Mouse (Mus musculus): ENCODE measurements around the gene Gm49387. TPM values are rescaled to one million over a fixed set of nuclear protein-coding genes. Genes with fewer than 3 reads are reported as not detected.

The Gm49387 gene
- total and polyA plus RNA-seq, 3 experiments, result not detected

- Histone ChIP-seq H3K4me3 (ENCODE audit: low read depth, low read length) (no peak overlapping the region; the same call in 1 of the 2 replicates), H3K4me1 (ENCODE audit: insufficient read depth, low read depth, low read length) (peaks cover 56% of the 10 kb centered on the region), H3K9me3 (replicated peaks) (no peaks in the 10 kb centered on the region; the same call in 1 of the 2 replicates), H3K27me3 (ENCODE audit: insufficient read depth, low read length) (no peaks in the 10 kb centered on the region), H3K36me3 (replicated peaks) (peaks cover 55% of the 10 kb centered on the region)
- ATAC-seq (ENCODE audit: extremely low read depth, insufficient number of reproducible peaks, low FRiP score, poor library complexity, severe bottlenecking) (no peak), DNase-seq (ENCODE audit: low spot score) (no peak)
- TF ChIP-seq CTCF (IDR thresholded peaks at IDR 0.05; ENCODE audit: low read depth, low read length) (no peak), GATA1 (IDR thresholded peaks at IDR 0.05; ENCODE audit: borderline replicate concordance, low read length) (no peak), TAL1 (conservative IDR thresholded peaks at IDR 0.05; ENCODE audit: low read depth, low read length) (no peak), GATA2 (IDR thresholded peaks at IDR 0.05; ENCODE audit: borderline replicate concordance, low read depth, low read length) (no peak), POLR2AphosphoS5 (IDR thresholded peaks at IDR 0.05; ENCODE audit: insufficient replicate concordance, low read depth, low read length) (no peak)
These were observed 22.9 kb upstream of the Gm49387 start for GRCm38 (mm10) chr14:31663376-31664099.

- Histone ChIP-seq H3K36me3 (replicated peaks) (peaks cover 57% of the 10 kb centered on the region), H3K4me1 (ENCODE audit: insufficient read depth, low read depth, low read length) (peaks cover 65% of the 10 kb centered on the region), H3K4me3 (ENCODE audit: low read depth, low read length) (no peak overlapping the region; the same call in 1 of the 2 replicates), H3K9me3 (replicated peaks) (no peaks in the 10 kb centered on the region; the same call in 1 of the 2 replicates), H3K27me3 (ENCODE audit: insufficient read depth, low read length) (no peaks in the 10 kb centered on the region)
- DNase-seq (ENCODE audit: low spot score) (no peak), ATAC-seq (ENCODE audit: extremely low read depth, insufficient number of reproducible peaks, low FRiP score, poor library complexity, severe bottlenecking) (no peak)
- no peak for TF ChIP-seq GATA2 (IDR thresholded peaks at IDR 0.05; ENCODE audit: borderline replicate concordance, low read depth, low read length)
- no peak for TF ChIP-seq CTCF (IDR thresholded peaks at IDR 0.05; ENCODE audit: low read depth, low read length)
- TF ChIP-seq POLR2AphosphoS5 (IDR thresholded peaks at IDR 0.05; ENCODE audit: insufficient replicate concordance, low read depth, low read length), result no peak
- no peak for TF ChIP-seq TAL1 (conservative IDR thresholded peaks at IDR 0.05; ENCODE audit: low read depth, low read length)
- no peak for TF ChIP-seq GATA1 (IDR thresholded peaks at IDR 0.05; ENCODE audit: borderline replicate concordance, low read length)
These were observed 22.0 kb upstream of the Gm49387 start for GRCm38 (mm10) chr14:31662555-31663211.

- H3K4me3 ChIP-seq (ENCODE audit: low read depth, low read length), result no peak overlapping the region
- peaks cover 70% of the 10 kb centered on the region for H3K4me1 ChIP-seq (ENCODE audit: insufficient read depth, low read depth, low read length)
- no peaks in the 10 kb centered on the region for H3K27me3 ChIP-seq (ENCODE audit: insufficient read depth, low read length)
- TF ChIP-seq POLR2AphosphoS5 (IDR thresholded peaks at IDR 0.05; ENCODE audit: insufficient replicate concordance, low read depth, low read length) (no peak), CTCF (IDR thresholded peaks at IDR 0.05; ENCODE audit: low read depth, low read length) (no peak), GATA1 (IDR thresholded peaks at IDR 0.05; ENCODE audit: borderline replicate concordance, low read length) (no peak), TAL1 (conservative IDR thresholded peaks at IDR 0.05; ENCODE audit: low read depth, low read length) (no peak), GATA2 (IDR thresholded peaks at IDR 0.05; ENCODE audit: borderline replicate concordance, low read depth, low read length) (no peak)
- DNase-seq (ENCODE audit: low spot score) (no peak), ATAC-seq (ENCODE audit: extremely low read depth, insufficient number of reproducible peaks, low FRiP score, poor library complexity, severe bottlenecking) (no peak)
- no peaks in the 10 kb centered on the region; the same call in 1 of the 2 replicates for H3K9me3 ChIP-seq (replicated peaks)
- H3K36me3 ChIP-seq (replicated peaks), result peaks cover 51% of the 10 kb centered on the region
These were observed 21.2 kb upstream of the Gm49387 start for GRCm38 (mm10) chr14:31661671-31662554.

- ATAC-seq (ENCODE audit: extremely low read depth, insufficient number of reproducible peaks, low FRiP score, poor library complexity, severe bottlenecking) (no peak), DNase-seq (ENCODE audit: low spot score) (no peak)
- TF ChIP-seq GATA2 (IDR thresholded peaks at IDR 0.05; ENCODE audit: borderline replicate concordance, low read depth, low read length) (no peak), GATA1 (IDR thresholded peaks at IDR 0.05; ENCODE audit: borderline replicate concordance, low read length) (no peak), CTCF (IDR thresholded peaks at IDR 0.05; ENCODE audit: low read depth, low read length) (no peak), POLR2AphosphoS5 (IDR thresholded peaks at IDR 0.05; ENCODE audit: insufficient replicate concordance, low read depth, low read length) (no peak), TAL1 (conservative IDR thresholded peaks at IDR 0.05; ENCODE audit: low read depth, low read length) (no peak)
- Histone ChIP-seq H3K4me3 (ENCODE audit: low read depth, low read length) (no peak overlapping the region), H3K27me3 (ENCODE audit: insufficient read depth, low read length) (no peaks in the 10 kb centered on the region), H3K36me3 (replicated peaks) (peaks cover 43% of the 10 kb centered on the region), H3K9me3 (replicated peaks) (no peaks in the 10 kb centered on the region), H3K4me1 (ENCODE audit: insufficient read depth, low read depth, low read length) (peaks cover 75% of the 10 kb centered on the region)
These were observed 19.8 kb upstream of the Gm49387 start for GRCm38 (mm10) chr14:31660312-31661093.

- no peak for ATAC-seq (ENCODE audit: extremely low read depth, insufficient number of reproducible peaks, low FRiP score, poor library complexity, severe bottlenecking)
- no peak for DNase-seq (ENCODE audit: low spot score)
These were observed 19.0 kb upstream of the Gm49387 start for GRCm38 (mm10) chr14:31659501-31660181.

More at GRCm38 (mm10) chr14:31659501-31660181, 19.0 kb upstream of the Gm49387 start:
- peaks cover 75% of the 10 kb centered on the region for H3K4me1 ChIP-seq (ENCODE audit: insufficient read depth, low read depth, low read length)
- no peaks in the 10 kb centered on the region for H3K9me3 ChIP-seq (replicated peaks)
- no peak overlapping the region for H3K4me3 ChIP-seq (ENCODE audit: low read depth, low read length)
- H3K36me3 ChIP-seq (replicated peaks), result peaks cover 44% of the 10 kb centered on the region
- TF ChIP-seq GATA1 (IDR thresholded peaks at IDR 0.05; ENCODE audit: borderline replicate concordance, low read length), result no peak
- no peak for TF ChIP-seq GATA2 (IDR thresholded peaks at IDR 0.05; ENCODE audit: borderline replicate concordance, low read depth, low read length)
- no peak for TF ChIP-seq POLR2AphosphoS5 (IDR thresholded peaks at IDR 0.05; ENCODE audit: insufficient replicate concordance, low read depth, low read length)
- TF ChIP-seq TAL1 (conservative IDR thresholded peaks at IDR 0.05; ENCODE audit: low read depth, low read length), result no peak
- TF ChIP-seq CTCF (IDR thresholded peaks at IDR 0.05; ENCODE audit: low read depth, low read length), result no peak
- H3K27me3 ChIP-seq (ENCODE audit: insufficient read depth, low read length), result no peaks in the 10 kb centered on the region

Measured in G1E (cell line).